Mouse (Mus musculus) hindbrain, postnatal 0 days (tissue): ENCODE measurements at regions not wholly inside any gene's neighbourhood (a gene's known extent, or its start where the extent isn't known, plus 50 kb on each side); places are given as distances from the start of the nearest gene placed in this dataset.

Source experiments
- ATAC-seq: fragments of 200-750 bp; cut with Nextera tagmentation; 2 replicates; pipeline ENCODE4 v1.8.0; 2017; ENCODE audit warnings: mild to moderate bottlenecking, moderate TSS enrichment, moderate library complexity
- DNase-seq: peaks from one replicate; pipeline ENCODE4 v3.0.0-alpha.2; 2015; ENCODE audit warnings: low spot score
- H3K27ac ChIP-seq: fragments of 300-500 bp; sonication (generic); 2 replicates; pipeline ENCODE4 v1.5.1; 2014; ENCODE audit warnings: mild to moderate bottlenecking
- H3K27me3 ChIP-seq: fragments of 300-500 bp; sonication (generic); 2 replicates; pipeline ENCODE4 v1.6.1; 2014; ENCODE audit warnings: low read length, mixed read lengths; ENCODE audit not compliant: insufficient read depth
- H3K36me3 ChIP-seq: fragments of 300-500 bp; sonication (generic); 2 replicates; pipeline ENCODE4 v1.6.1; 2014; ENCODE audit warnings: low read length, mixed read lengths; ENCODE audit not compliant: insufficient read depth
- H3K4me1 ChIP-seq: fragments of 300-500 bp; sonication (generic); 2 replicates; pipeline ENCODE4 v1.6.1; 2014; ENCODE audit warnings: antibody characterized with exemption, low read length, mixed read lengths; ENCODE audit not compliant: insufficient read depth
- H3K4me2 ChIP-seq: fragments of 300-500 bp; sonication (generic); 2 replicates; pipeline ENCODE4 v1.6.1; 2014; ENCODE audit warnings: low read depth, mild to moderate bottlenecking, low read length, moderate library complexity, mixed read lengths
- H3K4me3 ChIP-seq: fragments of 300-500 bp; sonication (generic); 2 replicates; pipeline ENCODE4 v1.5.1; 2014; ENCODE audit warnings: low read length
- H3K9ac ChIP-seq: fragments of 300-500 bp; sonication (generic); replicated peaks from 2 replicates; pipeline ENCODE4 v1.6.1; 2014; ENCODE audit warnings: mild to moderate bottlenecking, low read length, moderate library complexity, mixed read lengths
- H3K9me3 ChIP-seq: fragments of 300-500 bp; sonication (generic); 2 replicates; pipeline ENCODE4 v1.6.1; 2016; ENCODE audit warnings: low read length, mixed read lengths
- CTCF ChIP-seq: IDR thresholded peaks from 2 replicates; pipeline ENCODE4 v1.5.1; 2016; ENCODE audit warnings: antibody characterized with exemption, control low read depth, low read depth
- WGBS: fragments of 180-500 bp; shearing (Covaris S2); extraction: QIAGEN DNeasy Blood & Tissue Kit; methylation state at CpG from one replicate; pipeline ENCODE4 v1.1.7; 2014; 5-methylcytosine and 5-hydroxymethylcytosine counted together

- Histone ChIP-seq H3K9ac (peak overlapping the region; percentile 85), H3K27me3 (no peaks in the 10 kb centered on the region), H3K36me3 (peaks cover 5% of the 10 kb centered on the region; the same call in 1 of the 2 replicates), H3K4me3 (peak overlapping the region; percentile 62), H3K9me3 (no peaks in the 10 kb centered on the region), H3K4me1 (no peaks in the 10 kb centered on the region), H3K27ac (peak overlapping the region; percentile 97), H3K4me2 (peak overlapping the region; percentile 89)
- DNase-seq (peak; percentile 90), ATAC-seq (peak; percentile 86)
- WGBS: 1% methylated on average over 15 of the region's 15 CpGs
- no peak for TF ChIP-seq CTCF
These were observed 235.8 kb downstream of the Mef2c start for GRCm38 (mm10) chr13:83739541-83740061.

- 10% methylated on average over 2 of the region's 2 CpGs for WGBS
- Histone ChIP-seq H3K36me3 (peaks cover 5% of the 10 kb centered on the region; the same call in 1 of the 2 replicates), H3K4me1 (no peaks in the 10 kb centered on the region), H3K27me3 (no peaks in the 10 kb centered on the region), H3K9ac (peak overlapping the region; percentile 85), H3K27ac (peak overlapping the region; percentile 97), H3K4me2 (peak overlapping the region; percentile 89), H3K4me3 (peak overlapping the region; percentile 62), H3K9me3 (no peaks in the 10 kb centered on the region)
- ATAC-seq: no peak
- no peak for TF ChIP-seq CTCF
- DNase-seq: no peak
These were observed 236.3 kb downstream of the Mef2c start for GRCm38 (mm10) chr13:83740101-83740500.

- WGBS: 10% methylated on average over 4 of the region's 4 CpGs
- Histone ChIP-seq H3K9ac (peak overlapping the region; percentile 85), H3K36me3 (peaks cover 5% of the 10 kb centered on the region; the same call in 1 of the 2 replicates), H3K4me3 (peak overlapping the region; percentile 62), H3K4me2 (peak overlapping the region; percentile 89), H3K9me3 (no peaks in the 10 kb centered on the region), H3K27ac (peak overlapping the region; percentile 97), H3K27me3 (no peaks in the 10 kb centered on the region), H3K4me1 (0 out of 2 replicates have a peak, but pooled peaks cover 6% of the 10 kb centered on the region)
- DNase-seq: peak; percentile 54
- TF ChIP-seq CTCF: no peak
- no peak for ATAC-seq
These were observed 236.9 kb downstream of the Mef2c start for GRCm38 (mm10) chr13:83740771-83741170.

- no peak for TF ChIP-seq CTCF
- DNase-seq (peak; percentile 69), ATAC-seq (peak; percentile 0; the same call in 1 of the 2 replicates)
- Histone ChIP-seq H3K9ac (peak overlapping the region; percentile 85; the same call in 1 of the 2 replicates), H3K9me3 (no peaks in the 10 kb centered on the region), H3K27me3 (no peaks in the 10 kb centered on the region), H3K4me1 (0 out of 2 replicates have a peak, but pooled peaks cover 6% of the 10 kb centered on the region), H3K36me3 (peaks cover 5% of the 10 kb centered on the region; the same call in 1 of the 2 replicates), H3K27ac (peak overlapping the region; percentile 97), H3K4me2 (peak overlapping the region; percentile 89), H3K4me3 (peak overlapping the region; percentile 62)
- WGBS: 15% methylated on average over 7 of the region's 7 CpGs
These were observed 237.8 kb downstream of the Mef2c start for GRCm38 (mm10) chr13:83741591-83742021.

GRCm38 (mm10) chr13:83742102-83742501 lies 238.3 kb downstream of the Mef2c start:
- TF ChIP-seq CTCF: no peak
- H3K36me3 ChIP-seq: peaks cover 5% of the 10 kb centered on the region; the same call in 1 of the 2 replicates
- H3K4me3 ChIP-seq: peak overlapping the region; percentile 62
- H3K9ac ChIP-seq: peak overlapping the region; percentile 85; the same call in 1 of the 2 replicates
- 21% methylated on average over 2 of the region's 2 CpGs for WGBS
- peak overlapping the region; percentile 97 for H3K27ac ChIP-seq
- no peaks in the 10 kb centered on the region for H3K9me3 ChIP-seq
- DNase-seq: no peak
- H3K4me1 ChIP-seq: 0 out of 2 replicates have a peak, but pooled peaks cover 6% of the 10 kb centered on the region
- no peak for ATAC-seq
- peak overlapping the region; percentile 89 for H3K4me2 ChIP-seq
- no peaks in the 10 kb centered on the region for H3K27me3 ChIP-seq

- 0 out of 2 replicates have a peak, but pooled peaks cover 6% of the 10 kb centered on the region for H3K4me1 ChIP-seq
- 31% methylated on average over 3 of the region's 3 CpGs for WGBS
- H3K9ac ChIP-seq: no peak overlapping the region
- H3K27ac ChIP-seq: peak overlapping the region; percentile 97
- no peaks in the 10 kb centered on the region for H3K9me3 ChIP-seq
- no peak for TF ChIP-seq CTCF
- H3K4me3 ChIP-seq: peak overlapping the region; percentile 62
- no peak for DNase-seq
- H3K4me2 ChIP-seq: peak overlapping the region; percentile 89
- ATAC-seq: no peak
- H3K36me3 ChIP-seq: peaks cover 5% of the 10 kb centered on the region; the same call in 1 of the 2 replicates
- no peaks in the 10 kb centered on the region for H3K27me3 ChIP-seq
These were observed 238.7 kb downstream of the Mef2c start for GRCm38 (mm10) chr13:83742546-83742945.

GRCm38 (mm10) chr13:83743381-83743780 lies 239.5 kb downstream of the Mef2c start:
- no peaks in the 10 kb centered on the region for H3K27me3 ChIP-seq
- TF ChIP-seq CTCF: no peak
- H3K4me2 ChIP-seq: peak overlapping the region; percentile 23; the same call in 1 of the 2 replicates
- no peak overlapping the region for H3K4me3 ChIP-seq
- whole genome bisulfite sequencing: 53% methylated on average over 2 of the region's 2 CpGs
- no peaks in the 10 kb centered on the region for H3K9me3 ChIP-seq
- H3K27ac ChIP-seq: peak overlapping the region; percentile 65; the same call in 1 of the 2 replicates
- ATAC-seq (no peak), DNase-seq (no peak)
- H3K4me1 ChIP-seq: 0 out of 2 replicates have a peak, but pooled peaks cover 6% of the 10 kb centered on the region
- H3K36me3 ChIP-seq: 0 out of 2 replicates have a peak, but pooled peaks cover 2% of the 10 kb centered on the region
- H3K9ac ChIP-seq: no peak overlapping the region
